Mouse (Mus musculus) lung, postnatal 4 days (tissue): ENCODE data around the gene Lsm3.
"Not testable (repeated sequence)": the region's sequence is repeated elsewhere in the genome, so short reads cannot be mapped to it uniquely, and the experiment has no call there.

Experiments
- DNase-seq, 2 experiments: peaks; one replicate each; pipeline ENCODE4 v3.0.0; 2021

The Lsm3 gene

DNA sequence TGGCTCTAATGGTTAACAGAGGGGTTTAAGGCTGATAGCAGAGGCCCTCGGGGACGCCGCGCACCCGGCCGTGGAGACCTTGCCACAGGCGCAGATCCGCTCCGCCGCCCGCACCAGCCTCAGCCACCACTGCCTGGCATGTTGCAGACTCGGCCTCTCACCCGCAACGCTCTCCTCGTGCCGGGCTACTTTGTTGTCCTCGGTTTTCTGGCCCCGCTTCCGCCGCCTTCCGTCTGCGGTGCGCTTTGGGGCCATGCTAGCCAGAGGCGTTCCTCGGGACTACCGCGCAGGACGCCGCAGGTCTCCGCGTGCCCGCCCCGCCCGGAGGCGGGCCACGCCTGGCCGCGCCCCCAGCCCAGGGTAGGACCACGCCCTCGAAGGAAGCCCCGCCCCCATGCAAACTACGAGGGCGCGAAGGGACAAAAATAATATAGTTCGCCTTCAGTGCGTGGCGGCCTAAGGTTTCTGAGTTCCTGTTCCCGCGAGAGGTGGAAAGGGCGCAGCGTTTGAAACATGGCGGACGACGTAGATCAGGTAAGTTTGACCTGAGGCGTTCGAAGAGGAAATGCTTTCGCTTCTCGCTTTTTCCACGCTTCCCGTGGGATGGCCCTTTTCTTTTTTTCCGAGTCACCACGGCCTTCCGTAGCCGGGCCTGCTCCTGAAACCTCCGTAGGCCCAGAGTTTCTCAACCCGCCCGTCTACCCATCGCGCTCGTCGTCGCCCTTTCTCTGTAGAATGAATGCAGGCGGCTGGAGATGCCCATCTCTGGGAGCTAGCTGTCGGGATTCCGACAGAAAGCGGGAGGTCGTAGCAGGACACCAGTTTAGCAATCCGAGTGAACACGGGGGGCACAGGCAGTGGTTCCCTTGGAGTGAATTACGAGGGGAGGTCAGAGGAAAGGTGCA, at the start of gene Lsm3, which contains the start of gene Xpc:
Gene Lsm3, plus strand, starts transcription at position 384 of the 905 bp plus-strand sequence.
Gene Xpc, minus strand, starts transcription at position 344 of the 905 bp plus-strand sequence.
- DNase-seq = peak; percentile 98 to 99

GRCm38 (mm10) chr6:91467106-91467505, 48.6 kb upstream of the Lsm3 start:
- DNase-seq = no peak

- no peak for DNase-seq
Measured at GRCm38 (mm10) chr6:91470712-91471111, 45.0 kb upstream of the Lsm3 start.

DNA sequence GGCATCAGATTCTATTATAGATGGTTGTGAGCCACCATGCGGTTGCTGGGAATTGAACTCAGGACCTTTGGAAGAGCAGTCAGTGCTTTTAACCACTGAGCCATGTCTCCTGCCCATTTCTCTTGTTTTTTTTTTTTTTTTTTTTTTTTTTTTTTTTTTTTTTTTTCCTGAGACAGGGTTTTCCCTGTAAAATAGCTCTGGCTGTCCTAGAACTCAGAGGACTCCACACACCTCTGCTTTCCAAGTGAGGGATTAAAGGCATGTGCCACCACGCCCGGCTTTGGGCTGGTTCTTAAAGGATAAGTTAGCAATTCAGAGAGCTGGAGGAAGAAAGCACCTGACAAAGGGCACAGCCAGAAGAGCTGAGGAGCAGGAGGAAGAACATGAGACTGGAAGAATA, 44.3 kb upstream of the Lsm3 start:
- DNase-seq = not testable (repeated sequence)

GRCm38 (mm10) chr6:91472319-91472718, 43.4 kb upstream of the Lsm3 start:
- no peak for DNase-seq

GRCm38 (mm10) chr6:91472868-91473804, 42.6 kb upstream of the Lsm3 start, which contains the start of the genes Chchd4 and Tmem43:
Gene Chchd4, minus strand, starts transcription at chr6:91473546.
Gene Tmem43, plus strand, starts transcription at chr6:91473703.
- peak; percentile 99 for DNase-seq

GRCm38 (mm10) chr6:91473805-91474440, 41.8 kb upstream of the Lsm3 start:
- DNase-seq = no peak

DNA sequence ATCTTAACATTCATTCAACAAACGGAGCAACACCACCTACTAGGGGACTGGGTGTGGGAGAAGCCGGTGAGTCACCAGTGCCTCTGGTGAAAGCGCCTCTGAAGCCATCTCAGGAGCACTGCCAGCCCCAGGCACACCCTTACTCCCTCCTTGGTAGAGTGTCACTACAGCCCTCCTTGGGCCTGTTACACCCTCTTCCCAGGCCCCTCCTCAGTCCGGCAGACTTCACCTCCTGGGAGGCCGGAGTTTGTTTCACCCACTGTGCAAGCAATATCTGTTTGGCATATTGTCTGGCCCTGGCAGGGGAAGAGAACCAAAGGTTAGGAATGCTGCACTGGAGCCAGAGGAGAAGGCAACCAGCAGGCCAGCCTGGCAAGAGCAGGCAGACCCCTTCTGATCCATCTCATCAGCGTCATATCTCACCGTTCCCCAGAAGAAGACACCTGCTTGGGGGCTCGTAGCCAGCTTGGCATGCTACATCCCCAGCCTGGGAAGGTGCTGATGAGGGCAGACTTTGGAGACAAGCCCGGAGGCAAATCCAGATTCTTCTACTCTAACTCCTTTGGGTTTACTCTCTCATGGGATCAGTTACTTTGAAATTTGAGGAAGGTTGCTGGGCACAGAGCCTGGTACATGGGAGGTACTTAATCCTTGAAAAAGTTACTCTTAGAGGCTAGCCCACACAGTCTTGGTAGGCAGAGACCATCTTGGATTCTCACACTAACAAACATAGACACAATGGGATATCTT, 41.1 kb upstream of the Lsm3 start:
- peak; percentile 31 to 39 for DNase-seq

DNA sequence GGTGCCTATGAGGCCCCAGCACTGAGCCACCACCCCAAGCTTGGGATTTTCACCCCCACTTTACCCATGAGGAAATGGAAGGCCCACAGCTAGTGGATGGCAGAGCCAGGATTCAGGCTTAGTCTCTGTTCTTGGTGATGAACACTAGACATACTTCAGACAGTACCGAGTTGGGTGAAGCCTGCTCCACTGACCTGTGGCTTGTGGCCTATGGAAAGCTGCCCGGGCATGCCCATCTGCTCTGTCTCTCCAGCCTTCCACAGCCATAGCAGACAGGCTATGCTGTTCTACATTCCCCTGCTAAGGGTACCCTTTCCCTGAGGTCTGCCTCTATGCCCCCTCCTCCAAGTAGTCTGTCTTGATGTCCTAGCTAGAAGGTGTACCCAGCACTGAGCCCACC, 39.2 kb upstream of the Lsm3 start:
- DNase-seq = peak in 1 of 2 experiments; percentile 13

DNA sequence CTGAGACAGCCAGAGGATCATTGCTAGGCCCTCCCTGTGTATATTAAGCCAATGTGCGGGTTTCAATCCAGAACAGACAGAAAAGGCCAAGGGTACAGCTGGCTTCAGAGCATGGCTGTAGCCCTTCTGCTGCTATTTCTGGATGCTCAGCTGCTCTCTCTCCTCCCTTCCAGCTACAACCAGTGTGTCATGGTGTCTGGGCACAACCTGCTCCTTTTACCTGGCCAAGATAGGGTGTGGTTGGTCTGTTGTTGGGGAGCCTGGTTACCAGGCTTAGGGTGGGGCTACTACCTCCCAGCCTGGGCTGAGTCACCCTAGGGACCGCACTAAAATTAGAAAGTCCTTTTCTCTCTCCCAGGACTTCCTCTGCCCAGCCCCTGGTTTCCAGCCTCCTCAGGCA, 32.4 kb upstream of the Lsm3 start:
- peak in 1 of 2 experiments; percentile 8 for DNase-seq

GRCm38 (mm10) chr6:91486736-91487453, 28.8 kb upstream of the Lsm3 start:
- no peak for DNase-seq

GRCm38 (mm10) chr6:91488496-91489212, 27.1 kb upstream of the Lsm3 start:
- DNase-seq = peak; percentile 35 to 47

- DNase-seq = peak in 1 of 2 experiments; percentile 13
Measured at GRCm38 (mm10) chr6:91489872-91490271, 25.9 kb upstream of the Lsm3 start.

DNA sequence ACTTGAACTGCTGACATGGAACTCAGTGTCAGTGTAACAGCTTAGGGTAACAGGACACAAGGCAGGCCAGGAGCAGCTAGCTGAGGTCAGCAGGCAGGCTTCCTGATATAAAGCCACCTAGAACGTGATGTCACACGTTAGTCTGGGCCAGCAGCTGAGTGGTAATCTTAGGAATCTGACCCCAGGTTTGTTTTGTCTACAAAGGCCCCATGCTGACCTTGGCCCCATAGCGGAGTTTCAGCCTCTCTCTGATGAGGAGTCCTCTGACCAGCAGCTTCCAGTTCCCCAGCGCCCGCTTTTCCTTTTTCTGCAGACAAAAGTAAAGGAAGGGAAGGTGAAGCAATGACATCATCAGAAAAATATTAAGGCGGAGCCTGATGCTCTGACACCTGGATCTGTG, 24.7 kb upstream of the Lsm3 start:
- no peak for DNase-seq

DNA sequence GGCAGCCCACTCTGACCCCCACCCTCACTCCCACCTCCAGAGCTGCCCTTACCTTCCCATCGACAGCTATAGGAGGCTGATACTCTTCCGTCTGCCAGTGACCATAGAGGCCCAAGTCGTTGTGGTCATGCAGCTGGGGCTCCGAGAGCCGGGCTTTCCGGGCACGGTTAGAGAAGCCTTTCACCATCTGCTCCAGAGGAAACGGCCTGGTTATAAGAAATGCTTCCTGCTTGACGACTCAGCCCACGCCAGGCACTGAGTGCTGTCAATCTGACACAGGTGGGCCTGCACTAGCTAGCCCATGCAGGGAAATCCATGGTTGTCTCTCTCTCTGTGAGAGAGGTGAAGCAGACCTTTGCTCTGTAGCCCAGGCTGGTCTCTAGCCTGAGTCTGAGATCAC, 22.7 kb upstream of the Lsm3 start:
- DNase-seq = peak in 1 of 2 experiments; percentile 18

GRCm38 (mm10) chr6:91494526-91494925, 21.2 kb upstream of the Lsm3 start:
- no peak for DNase-seq

DNA sequence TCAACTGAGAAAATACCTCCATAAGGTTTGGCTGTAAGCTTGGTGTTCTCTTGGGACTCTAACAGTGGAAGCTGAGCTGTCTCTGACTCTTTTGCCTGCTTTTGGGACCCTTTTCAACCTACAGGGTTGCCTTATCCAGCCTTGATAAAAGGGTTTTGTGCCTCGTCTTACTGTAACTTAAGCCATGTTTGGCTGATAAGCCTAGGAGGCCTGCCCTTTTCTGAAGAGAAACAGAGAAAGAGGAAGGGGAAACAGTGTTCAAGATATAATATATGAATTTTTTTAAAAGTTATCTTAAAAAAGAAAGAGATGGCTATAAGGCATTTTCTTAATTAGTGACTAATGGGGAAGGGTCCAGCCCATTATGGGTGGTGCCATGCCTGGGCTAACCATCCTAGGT, 12.4 kb upstream of the Lsm3 start:
- DNase-seq = no peak

- peak in 1 of 2 experiments; percentile 28 for DNase-seq
Measured at GRCm38 (mm10) chr6:91506036-91506435, 9.7 kb upstream of the Lsm3 start.

DNA sequence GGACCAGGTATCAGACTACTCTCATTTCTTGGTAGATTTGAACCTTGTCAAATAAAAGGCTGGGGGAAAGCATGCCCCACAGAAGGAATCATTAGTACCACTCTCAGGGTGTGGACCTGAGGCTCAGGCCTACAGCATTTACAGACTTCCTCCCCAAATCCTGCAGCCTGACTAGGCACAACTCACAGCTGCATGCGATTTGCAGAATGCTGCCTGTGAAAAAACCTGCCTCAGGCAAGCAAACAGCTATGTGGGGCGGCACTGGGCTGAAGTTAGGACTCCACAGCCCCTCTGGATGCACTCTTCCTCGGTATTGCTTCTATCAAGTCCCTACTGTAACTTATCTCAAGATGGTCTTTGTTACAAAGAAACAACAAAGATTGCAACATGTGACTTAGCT, 7.7 kb upstream of the Lsm3 start:
- DNase-seq = no peak

DNA sequence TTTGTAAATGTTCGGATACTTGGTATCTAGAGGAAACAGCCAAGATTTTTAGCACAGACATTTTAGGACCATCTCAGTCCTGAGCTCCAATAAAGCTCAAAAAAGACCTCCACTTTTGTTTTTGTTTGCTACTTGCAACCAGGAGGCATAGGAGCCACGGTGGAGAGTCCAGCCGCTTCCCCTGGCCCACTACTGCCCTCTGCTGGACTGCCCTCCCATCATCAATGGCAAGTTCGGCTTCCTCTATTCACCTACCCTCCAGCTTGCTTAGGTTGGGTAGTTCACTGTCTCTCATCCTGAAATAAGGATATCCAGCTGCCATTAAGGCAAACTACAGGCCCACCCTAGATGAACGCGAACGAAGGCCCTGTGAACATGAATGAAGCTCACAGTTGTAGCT, 6.4 kb upstream of the Lsm3 start:
- DNase-seq = peak; percentile 63 to 83
